Mouse (Mus musculus): Measurements from ENCODE around the gene Mapk8ip1. TPM values are rescaled to one million over a fixed set of nuclear protein-coding genes. Genes with fewer than 3 reads are reported as not detected.

Gene Mapk8ip1
- polyA plus RNA-seq, 1 experiment from 2014 or later: 30.4 TPM

DNA sequence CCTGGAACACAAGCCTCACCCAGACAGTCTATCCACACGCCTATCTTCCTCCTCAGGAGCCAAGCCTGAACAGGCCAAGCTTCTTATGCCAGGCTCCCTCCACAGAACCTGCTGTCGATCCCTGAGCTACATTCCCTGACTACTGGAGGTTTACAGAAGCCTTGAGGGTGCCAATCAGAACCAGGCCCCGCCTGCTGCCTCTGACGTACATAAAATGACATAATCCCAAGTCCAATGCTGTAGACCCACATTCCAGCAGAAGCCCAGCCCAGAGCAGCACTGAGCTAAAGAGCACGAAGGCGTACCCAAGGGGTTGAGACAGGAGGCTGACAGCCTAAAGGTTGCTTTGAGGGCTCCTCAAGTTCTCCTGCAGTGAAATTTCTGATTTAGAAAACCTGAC lies 26.8 kb upstream of the Mapk8ip1 start:
- Histone ChIP-seq H3K9ac (replicated peaks; ENCODE audit: low read length) (no peak overlapping the region), H3K4me1 (ENCODE audit: insufficient read depth, low read length) (peaks cover 53% of the 10 kb centered on the region), H3K4me2 (replicated peaks; ENCODE audit: low read depth, low read length) (no peak overlapping the region), H3K4me3 (ENCODE audit: low read length) (no peak overlapping the region), H3K27me3 (ENCODE audit: insufficient read depth, low read length) (no peaks in the 10 kb centered on the region), H3K27ac (ENCODE audit: low read length) (peak overlapping the region; percentile 37; the same call in 1 of the 2 replicates), H3K36me3 (ENCODE audit: insufficient read depth, low read length) (peaks cover 29% of the 10 kb centered on the region), H3K9me3 (ENCODE audit: low read length) (no peaks in the 10 kb centered on the region)
- peak; percentile 64 for ATAC-seq (ENCODE audit: low FRiP score, low TSS enrichment)
- WGBS: 48% methylated on average over 6 of the region's 6 CpGs

DNA sequence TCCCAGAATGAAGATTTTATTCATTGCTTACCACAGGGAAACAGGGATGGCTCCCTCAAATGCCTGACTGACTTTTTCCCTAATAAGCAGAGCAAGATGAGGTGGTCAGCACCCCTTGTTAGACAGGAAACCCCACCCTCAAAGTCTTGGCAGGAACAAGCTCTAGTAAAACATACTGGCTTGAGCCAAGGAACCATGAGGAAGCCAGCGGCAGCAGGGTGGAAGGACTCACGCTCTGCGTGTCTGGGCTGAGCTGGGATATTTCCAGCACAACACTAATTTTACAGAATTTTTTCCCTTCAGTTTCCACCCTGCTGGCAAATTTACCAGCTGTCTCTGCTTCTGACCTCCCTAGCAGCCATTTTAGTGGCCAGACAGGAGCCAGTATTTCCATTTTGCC lies 25.4 kb upstream of the Mapk8ip1 start:
- Histone ChIP-seq H3K4me2 (replicated peaks; ENCODE audit: low read depth, low read length) (no peak overlapping the region), H3K4me3 (ENCODE audit: low read length) (no peak overlapping the region), H3K36me3 (ENCODE audit: insufficient read depth, low read length) (peaks cover 42% of the 10 kb centered on the region), H3K9ac (replicated peaks; ENCODE audit: low read length) (no peak overlapping the region), H3K9me3 (ENCODE audit: low read length) (no peaks in the 10 kb centered on the region), H3K27ac (ENCODE audit: low read length) (peak overlapping the region; percentile 50; the same call in 1 of the 2 replicates), H3K27me3 (ENCODE audit: insufficient read depth, low read length) (no peaks in the 10 kb centered on the region), H3K4me1 (ENCODE audit: insufficient read depth, low read length) (peaks cover 38% of the 10 kb centered on the region)
- WGBS: 72% methylated on average over 3 of the region's 3 CpGs
- no peak for ATAC-seq (ENCODE audit: low FRiP score, low TSS enrichment)

DNA sequence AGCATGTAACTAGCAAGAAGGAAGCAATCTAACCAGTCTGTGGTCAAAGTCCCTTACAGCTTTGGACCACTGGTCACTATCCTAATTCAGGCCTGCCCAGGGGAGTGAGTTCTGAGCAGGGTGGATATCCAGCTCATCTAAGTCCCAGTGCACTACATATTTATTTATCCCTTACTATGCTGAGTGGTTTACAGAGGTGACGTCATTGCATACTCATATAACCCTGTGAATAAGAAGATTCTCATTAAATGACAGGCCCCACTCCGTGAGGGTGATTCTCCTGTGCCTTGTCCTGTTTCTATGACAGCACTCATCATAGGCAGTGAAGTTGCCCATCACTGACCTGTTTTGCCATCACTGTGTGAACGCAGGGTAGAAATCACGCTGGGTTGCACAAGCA lies 24.3 kb upstream of the Mapk8ip1 start:
- 93% methylated on average over 4 of the region's 4 CpGs for WGBS
- no peak overlapping the region for H3K4me2 ChIP-seq (replicated peaks; ENCODE audit: low read depth, low read length)
- H3K36me3 ChIP-seq (ENCODE audit: insufficient read depth, low read length): peaks cover 52% of the 10 kb centered on the region
- no peak overlapping the region for H3K4me3 ChIP-seq (ENCODE audit: low read length)
- ATAC-seq (ENCODE audit: low FRiP score, low TSS enrichment): no peak
- H3K27ac ChIP-seq (ENCODE audit: low read length): peak overlapping the region; percentile 43; the same call in 1 of the 2 replicates
- no peaks in the 10 kb centered on the region for H3K27me3 ChIP-seq (ENCODE audit: insufficient read depth, low read length)
- H3K4me1 ChIP-seq (ENCODE audit: insufficient read depth, low read length): peaks cover 31% of the 10 kb centered on the region; the same call in 1 of the 2 replicates
- H3K9me3 ChIP-seq (ENCODE audit: low read length): no peaks in the 10 kb centered on the region
- H3K9ac ChIP-seq (replicated peaks; ENCODE audit: low read length): no peak overlapping the region

DNA sequence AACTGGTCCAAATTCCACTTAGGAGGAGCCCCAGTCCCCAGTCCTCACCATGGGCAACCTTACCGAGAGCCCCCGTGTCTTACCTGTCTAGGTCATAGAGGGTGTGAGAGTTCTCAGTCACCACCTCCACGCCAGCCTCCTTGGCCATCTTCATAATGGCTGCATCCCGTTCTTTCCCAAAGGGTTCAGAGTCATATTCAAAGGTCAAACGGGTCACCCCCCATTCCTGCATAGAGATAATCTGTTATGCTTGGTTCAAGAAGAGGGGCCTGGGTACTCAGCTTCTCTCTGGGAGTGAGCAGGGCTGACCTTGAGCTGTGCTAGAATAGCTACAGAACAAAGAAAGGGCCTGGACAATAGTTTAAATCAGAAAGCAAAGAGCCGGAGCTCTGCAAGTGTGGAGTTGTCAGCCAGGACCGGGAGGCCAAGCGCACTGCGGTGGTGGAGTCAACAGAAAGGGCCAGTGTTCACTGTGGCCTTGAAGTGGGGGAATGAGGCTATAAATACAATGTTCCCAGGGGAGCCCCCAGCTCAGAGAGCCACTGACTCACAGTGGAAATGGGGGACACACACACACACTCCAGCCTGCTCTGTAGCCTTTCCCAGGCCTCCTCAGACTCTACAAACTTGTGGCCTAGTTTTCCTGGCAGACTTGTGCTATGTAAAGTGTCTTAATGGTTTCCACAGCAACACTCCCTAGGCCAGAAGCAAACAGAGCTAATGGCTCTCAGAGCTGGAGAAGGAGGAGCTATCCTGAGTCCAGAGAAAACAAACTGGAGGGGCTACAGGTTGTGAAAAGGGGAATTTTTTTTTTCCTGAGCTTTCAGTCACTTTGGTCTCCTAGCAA lies 23.6 kb upstream of the Mapk8ip1 start:
- no peaks in the 10 kb centered on the region for H3K27me3 ChIP-seq (ENCODE audit: insufficient read depth, low read length)
- peaks cover 58% of the 10 kb centered on the region for H3K36me3 ChIP-seq (ENCODE audit: insufficient read depth, low read length)

DNA sequence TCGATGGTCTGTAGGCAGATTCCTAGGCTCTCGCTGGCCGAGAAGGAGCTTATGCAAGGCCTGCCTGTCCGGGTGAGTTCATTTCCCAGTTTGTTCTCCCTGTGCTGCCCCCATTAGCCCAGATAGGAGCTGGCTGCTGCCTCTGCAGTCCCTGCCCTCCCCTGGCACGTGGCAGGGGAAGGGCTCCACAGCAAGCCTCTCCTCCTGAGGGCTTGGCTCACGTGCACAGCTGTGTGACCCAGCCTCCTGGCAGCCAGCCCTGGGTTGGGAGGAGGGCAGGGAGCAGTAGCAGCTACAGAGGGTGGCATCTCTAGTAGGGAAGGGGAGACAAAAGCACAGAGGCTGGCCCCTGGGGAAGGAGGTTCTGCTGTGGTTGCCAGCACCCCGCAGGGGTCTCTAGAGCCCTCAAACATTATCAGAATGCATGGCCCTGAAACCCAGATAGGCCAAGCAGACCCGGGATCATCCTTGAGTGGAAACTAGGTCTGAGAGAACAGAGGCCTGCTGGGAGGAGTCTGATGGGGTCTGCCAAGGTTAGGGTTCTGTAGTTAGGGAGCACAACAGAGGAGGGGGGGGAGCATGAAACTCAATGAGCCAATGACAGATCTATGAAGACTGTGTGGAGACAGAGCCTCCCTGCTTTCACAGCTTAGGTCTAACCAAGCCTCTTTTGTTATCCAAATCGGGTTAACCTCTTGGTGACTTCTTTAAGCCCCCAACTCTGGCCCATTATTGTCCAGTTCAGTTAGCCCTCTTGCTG lies 22.8 kb upstream of the Mapk8ip1 start:
- Histone ChIP-seq H3K36me3 (ENCODE audit: insufficient read depth, low read length) (peaks cover 58% of the 10 kb centered on the region), H3K4me1 (ENCODE audit: insufficient read depth, low read length) (peaks cover 20% of the 10 kb centered on the region; the same call in 1 of the 2 replicates), H3K27me3 (ENCODE audit: insufficient read depth, low read length) (no peaks in the 10 kb centered on the region), H3K4me2 (replicated peaks; ENCODE audit: low read depth, low read length) (no peak overlapping the region), H3K9me3 (ENCODE audit: low read length) (no peaks in the 10 kb centered on the region), H3K9ac (replicated peaks; ENCODE audit: low read length) (no peak overlapping the region), H3K27ac (ENCODE audit: low read length) (peak overlapping the region; percentile 11), H3K4me3 (ENCODE audit: low read length) (no peak overlapping the region)
- WGBS: 86% methylated on average over 9 of the region's 9 CpGs
- ATAC-seq (ENCODE audit: low FRiP score, low TSS enrichment): 0 out of 2 replicates have a peak, but pooled peaks have one; percentile 29

More for the DNA sequence above, 23.6 kb upstream of the Mapk8ip1 start:
- 78% methylated on average over 9 of the region's 9 CpGs for WGBS
- ATAC-seq (ENCODE audit: low FRiP score, low TSS enrichment): 0 out of 2 replicates have a peak, but pooled peaks have one; percentile 19
- Histone ChIP-seq H3K9me3 (ENCODE audit: low read length) (no peaks in the 10 kb centered on the region), H3K4me2 (replicated peaks; ENCODE audit: low read depth, low read length) (no peak overlapping the region), H3K9ac (replicated peaks; ENCODE audit: low read length) (no peak overlapping the region), H3K4me3 (ENCODE audit: low read length) (no peak overlapping the region), H3K4me1 (ENCODE audit: insufficient read depth, low read length) (peaks cover 27% of the 10 kb centered on the region; the same call in 1 of the 2 replicates), H3K27ac (ENCODE audit: low read length) (peak overlapping the region; percentile 43)

DNA sequence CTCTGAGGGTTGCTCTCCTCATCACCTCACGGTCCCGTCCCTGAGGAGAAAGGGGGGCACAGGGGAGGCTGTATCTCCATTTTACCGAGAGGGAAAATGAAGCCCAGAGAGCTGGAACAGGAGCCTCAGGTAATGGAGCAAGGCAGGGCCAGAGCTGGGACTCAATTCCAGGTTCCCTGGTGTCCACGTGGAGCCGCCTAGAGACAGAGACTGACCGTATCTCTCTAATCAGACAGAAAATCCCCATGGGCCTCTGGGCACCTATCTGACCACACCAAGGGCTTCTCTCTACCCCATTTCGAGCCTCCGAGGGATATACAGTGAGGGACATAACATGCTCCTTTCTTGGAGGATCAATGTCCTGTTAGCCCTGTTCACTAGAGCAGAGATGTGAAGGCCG lies 22.1 kb upstream of the Mapk8ip1 start:
- H3K27ac ChIP-seq (ENCODE audit: low read length): no peak overlapping the region
- WGBS: 91% methylated on average over 9 of the region's 9 CpGs

DNA sequence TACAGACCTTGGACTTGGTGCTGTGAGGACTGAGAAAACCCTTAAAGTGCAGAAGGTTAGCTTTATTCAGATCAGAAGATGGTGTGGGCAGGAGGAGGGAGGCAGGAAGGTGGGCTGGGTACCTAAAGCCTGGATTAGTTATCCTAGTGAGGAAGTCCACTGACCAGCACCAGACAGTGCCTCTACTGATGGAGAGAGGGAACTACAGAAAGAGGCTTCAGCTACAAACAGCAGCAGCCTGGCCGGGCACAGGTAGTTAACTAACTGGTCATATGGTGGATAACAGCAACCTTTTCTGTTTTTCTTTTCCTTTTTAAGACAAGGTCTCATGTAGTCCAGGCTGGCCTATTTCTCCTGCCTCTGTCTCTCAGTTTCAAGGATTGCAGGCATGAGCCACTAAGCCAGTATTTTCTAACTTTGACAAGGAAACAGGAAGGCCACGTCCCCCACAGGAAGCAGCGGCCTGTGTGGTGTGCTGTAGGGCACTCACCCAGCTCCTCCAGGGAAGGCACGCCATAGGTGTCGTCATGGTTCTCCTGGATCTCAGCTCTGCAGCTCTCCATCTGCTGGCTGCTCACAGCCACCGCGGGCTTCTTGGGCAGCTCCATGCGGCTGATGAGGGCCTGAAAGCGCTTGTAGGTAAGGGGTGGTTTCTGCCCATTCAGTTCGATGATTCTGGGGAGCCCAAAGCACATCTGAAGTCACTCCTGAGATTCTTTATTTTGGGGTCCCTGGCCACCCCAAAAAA lies 21.5 kb upstream of the Mapk8ip1 start:
- no peak overlapping the region for H3K4me2 ChIP-seq (replicated peaks; ENCODE audit: low read depth, low read length)

More for the DNA sequence above, 22.1 kb upstream of the Mapk8ip1 start:
- peaks cover 14% of the 10 kb centered on the region; the same call in 1 of the 2 replicates for H3K4me1 ChIP-seq (ENCODE audit: insufficient read depth, low read length)
- ATAC-seq (ENCODE audit: low FRiP score, low TSS enrichment): no peak
- H3K27me3 ChIP-seq (ENCODE audit: insufficient read depth, low read length): no peaks in the 10 kb centered on the region
- no peak overlapping the region for H3K4me3 ChIP-seq (ENCODE audit: low read length)
- H3K4me2 ChIP-seq (replicated peaks; ENCODE audit: low read depth, low read length): no peak overlapping the region
- H3K9ac ChIP-seq (replicated peaks; ENCODE audit: low read length): no peak overlapping the region
- peaks cover 58% of the 10 kb centered on the region for H3K36me3 ChIP-seq (ENCODE audit: insufficient read depth, low read length)
- no peaks in the 10 kb centered on the region for H3K9me3 ChIP-seq (ENCODE audit: low read length)

DNA sequence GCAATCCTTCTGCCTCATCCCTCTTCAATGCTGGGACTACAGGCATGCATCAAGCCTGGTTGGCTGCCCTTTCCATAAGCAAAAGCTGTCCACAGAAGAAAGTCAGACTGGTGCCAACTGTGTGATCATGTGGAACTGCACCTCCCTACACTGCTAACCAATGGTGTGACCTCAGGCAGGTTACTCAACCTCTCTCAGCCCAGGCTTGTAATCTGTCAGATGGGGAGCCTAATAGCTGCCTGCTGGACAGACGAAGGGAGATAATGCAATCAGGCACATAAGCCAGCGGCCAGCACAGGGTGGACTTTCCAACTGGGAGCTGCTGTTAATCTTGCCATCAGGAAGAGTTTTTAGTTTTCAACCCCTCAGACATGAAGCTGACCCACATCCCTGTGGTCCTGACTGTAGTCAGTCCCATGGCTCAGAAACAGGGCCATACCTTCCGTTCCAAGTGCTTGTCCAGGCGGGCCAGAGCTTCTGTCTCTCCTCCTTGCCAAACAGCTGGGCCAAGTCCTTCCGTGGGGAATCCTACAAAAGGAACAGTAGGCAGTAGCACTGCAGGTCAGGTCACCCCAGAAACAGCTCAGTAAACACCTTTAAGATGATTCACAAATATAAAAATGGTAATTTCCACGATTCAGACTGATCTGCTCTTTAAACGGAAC lies 20.8 kb upstream of the Mapk8ip1 start:
- Histone ChIP-seq H3K4me2 (replicated peaks; ENCODE audit: low read depth, low read length) (no peak overlapping the region), H3K9ac (replicated peaks; ENCODE audit: low read length) (no peak overlapping the region), H3K9me3 (ENCODE audit: low read length) (no peaks in the 10 kb centered on the region), H3K4me1 (ENCODE audit: insufficient read depth, low read length) (peaks cover 4% of the 10 kb centered on the region; the same call in 1 of the 2 replicates), H3K27ac (ENCODE audit: low read length) (no peak overlapping the region), H3K36me3 (ENCODE audit: insufficient read depth, low read length) (peaks cover 62% of the 10 kb centered on the region), H3K27me3 (ENCODE audit: insufficient read depth, low read length) (no peaks in the 10 kb centered on the region), H3K4me3 (ENCODE audit: low read length) (no peak overlapping the region)
- ATAC-seq (ENCODE audit: low FRiP score, low TSS enrichment): no peak
- WGBS: 90% methylated on average over 7 of the region's 7 CpGs

More for the DNA sequence above, 21.5 kb upstream of the Mapk8ip1 start:
- H3K4me3 ChIP-seq (ENCODE audit: low read length): no peak overlapping the region
- no peak overlapping the region for H3K9ac ChIP-seq (replicated peaks; ENCODE audit: low read length)
- no peak for ATAC-seq (ENCODE audit: low FRiP score, low TSS enrichment)
- no peak overlapping the region for H3K27ac ChIP-seq (ENCODE audit: low read length)
- no peaks in the 10 kb centered on the region for H3K27me3 ChIP-seq (ENCODE audit: insufficient read depth, low read length)
- peaks cover 61% of the 10 kb centered on the region for H3K36me3 ChIP-seq (ENCODE audit: insufficient read depth, low read length)
- peaks cover 8% of the 10 kb centered on the region; the same call in 1 of the 2 replicates for H3K4me1 ChIP-seq (ENCODE audit: insufficient read depth, low read length)
- WGBS: 64% methylated on average over 10 of the region's 10 CpGs
- H3K9me3 ChIP-seq (ENCODE audit: low read length): no peaks in the 10 kb centered on the region

DNA sequence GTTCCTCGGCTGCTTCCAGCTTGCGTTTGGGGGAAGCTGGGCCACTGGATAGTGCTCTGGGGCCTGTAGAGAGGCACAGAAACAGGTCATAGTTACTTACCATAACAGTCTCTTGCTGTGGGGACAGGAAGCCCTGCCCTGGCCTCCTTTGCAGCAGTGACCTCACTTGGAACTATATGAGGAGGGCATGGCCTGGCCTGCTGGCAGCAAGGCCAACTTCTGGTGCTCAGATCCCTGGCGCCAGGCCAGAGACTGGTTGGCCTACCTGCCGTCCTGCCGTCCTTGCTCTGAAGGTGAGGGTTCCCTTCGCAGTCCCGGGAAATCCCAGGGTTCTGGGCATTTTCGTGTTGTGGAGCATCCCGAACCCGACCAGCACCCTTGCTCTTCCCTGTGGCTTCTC lies 10.6 kb upstream of the Mapk8ip1 start:
- no peaks in the 10 kb centered on the region for H3K4me1 ChIP-seq (ENCODE audit: insufficient read depth, low read length)
- WGBS: 90% methylated on average over 10 of the region's 10 CpGs

More for the DNA sequence above, 10.6 kb upstream of the Mapk8ip1 start:
- Histone ChIP-seq H3K27ac (ENCODE audit: low read length) (no peak overlapping the region), H3K4me2 (replicated peaks; ENCODE audit: low read depth, low read length) (no peak overlapping the region), H3K9me3 (ENCODE audit: low read length) (no peaks in the 10 kb centered on the region), H3K27me3 (ENCODE audit: insufficient read depth, low read length) (no peaks in the 10 kb centered on the region), H3K4me3 (ENCODE audit: low read length) (no peak overlapping the region), H3K36me3 (ENCODE audit: insufficient read depth, low read length) (peaks cover 75% of the 10 kb centered on the region), H3K9ac (replicated peaks; ENCODE audit: low read length) (no peak overlapping the region)
- no peak for ATAC-seq (ENCODE audit: low FRiP score, low TSS enrichment)
